Mouse (Mus musculus) stomach, postnatal 0 days (tissue): ENCODE results near the gene Mecom. TPM values are rescaled to one million over a fixed set of nuclear protein-coding genes. Genes with fewer than 3 reads are reported as not detected.
"Not testable (repeated sequence)": the region's sequence is repeated elsewhere in the genome, so short reads cannot be mapped to it uniquely, and the experiment has no call there.

Experiments
- ATAC-seq: fragments of 200-750 bp; cut with Nextera tagmentation; 2 replicates; pipeline ENCODE4 v1.8.0; 2017; ENCODE audit not compliant: low FRiP score, low TSS enrichment
- DNase-seq: peaks from one replicate; pipeline ENCODE4 v3.0.0-alpha.2; 2016; ENCODE audit warnings: low spot score
- H3K27ac ChIP-seq: fragments of 300-500 bp; sonication (generic); replicated peaks from 2 replicates; pipeline ENCODE4 v1.5.1; 2014; ENCODE audit warnings: mild to moderate bottlenecking, control low read depth
- H3K27me3 ChIP-seq: fragments of 300-500 bp; sonication (generic); 2 replicates; pipeline ENCODE4 v1.6.1; 2014; ENCODE audit warnings: low read length; ENCODE audit not compliant: control insufficient read depth, insufficient read depth
- H3K36me3 ChIP-seq: fragments of 300-500 bp; sonication (generic); 2 replicates; pipeline ENCODE4 v1.6.1; 2014; ENCODE audit warnings: low read length, mixed read lengths; ENCODE audit not compliant: control insufficient read depth, insufficient read depth
- H3K4me1 ChIP-seq: fragments of 300-500 bp; sonication (generic); replicated peaks from 2 replicates; pipeline ENCODE4 v1.6.1; 2014; ENCODE audit warnings: antibody characterized with exemption; ENCODE audit not compliant: control insufficient read depth, insufficient read depth
- H3K4me2 ChIP-seq: fragments of 300-500 bp; sonication (generic); replicated peaks from 2 replicates; pipeline ENCODE4 v1.6.1; 2014; ENCODE audit warnings: low read depth, mild to moderate bottlenecking, control low read depth, moderate library complexity
- H3K4me3 ChIP-seq: fragments of 300-500 bp; sonication (generic); 2 replicates; pipeline ENCODE4 v1.5.1; 2014; ENCODE audit warnings: low read depth, low read length, control low read depth
- H3K9ac ChIP-seq: fragments of 300-500 bp; sonication (generic); 2 replicates; pipeline ENCODE4 v1.6.1; 2014; ENCODE audit warnings: mild to moderate bottlenecking, low read length, control low read depth, mixed read lengths
- H3K9me3 ChIP-seq: fragments of 300-500 bp; sonication (generic); 2 replicates; pipeline ENCODE4 v1.6.1; 2016; ENCODE audit warnings: low read length; ENCODE audit not compliant: control insufficient read depth
- CTCF ChIP-seq: IDR thresholded peaks from 2 replicates; pipeline ENCODE4 v1.5.1; 2016; ENCODE audit warnings: antibody characterized with exemption, low read depth, mild to moderate bottlenecking, moderate library complexity
- EP300 ChIP-seq: optimal IDR thresholded peaks from 2 replicates; pipeline ENCODE3; 2016; ENCODE audit warnings: antibody characterized with exemption
- WGBS: fragments of 180-500 bp; shearing (Covaris S2); extraction: QIAGEN DNeasy Blood & Tissue Kit; methylation state at CpG from one replicate; pipeline ENCODE4 v1.1.7; 2014; 5-methylcytosine and 5-hydroxymethylcytosine counted together
- polyA plus RNA-seq: library from polyadenylated mRNA; unstranded; fragments of >200 nt; fragmentation: Nextera tagmentation; extraction: Ambion mirVana; gene quantifications from 2 replicates; pipeline ENCODE4 v1.2.1, GENCODE M21; 2015

Gene Mecom
- polyA plus RNA-seq, 1 experiment from 2014 or later, result 25.7 TPM

DNA sequence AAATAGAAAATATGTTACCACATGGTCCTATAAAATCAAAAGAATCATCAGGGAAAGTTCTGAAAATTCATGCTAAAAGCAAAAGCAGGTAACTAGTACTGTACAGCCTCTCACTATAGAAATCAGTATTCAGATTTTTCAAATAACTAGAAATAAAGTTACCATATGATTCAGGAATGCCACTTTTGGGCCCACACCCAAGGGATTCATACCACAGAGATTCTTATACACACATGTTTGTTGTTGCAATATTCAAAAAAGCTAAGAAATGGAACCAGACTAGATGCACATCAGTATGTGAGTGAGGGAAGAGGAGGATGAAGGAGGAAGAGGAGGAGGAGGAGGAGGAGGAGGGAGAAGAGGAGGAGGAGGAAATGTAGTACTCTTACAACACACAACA, 106.2 kb downstream of the Mecom start:
- Histone ChIP-seq H3K9me3 (no peaks in the 10 kb centered on the region), H3K27ac (no peak overlapping the region), H3K9ac (no peak overlapping the region), H3K4me2 (no peak overlapping the region), H3K36me3 (no peaks in the 10 kb centered on the region), H3K27me3 (no peaks in the 10 kb centered on the region), H3K4me1 (no peaks in the 10 kb centered on the region), H3K4me3 (no peak overlapping the region)
- no peak for DNase-seq
- no peak for TF ChIP-seq EP300
- no peak for TF ChIP-seq CTCF
- no peak for ATAC-seq

DNA sequence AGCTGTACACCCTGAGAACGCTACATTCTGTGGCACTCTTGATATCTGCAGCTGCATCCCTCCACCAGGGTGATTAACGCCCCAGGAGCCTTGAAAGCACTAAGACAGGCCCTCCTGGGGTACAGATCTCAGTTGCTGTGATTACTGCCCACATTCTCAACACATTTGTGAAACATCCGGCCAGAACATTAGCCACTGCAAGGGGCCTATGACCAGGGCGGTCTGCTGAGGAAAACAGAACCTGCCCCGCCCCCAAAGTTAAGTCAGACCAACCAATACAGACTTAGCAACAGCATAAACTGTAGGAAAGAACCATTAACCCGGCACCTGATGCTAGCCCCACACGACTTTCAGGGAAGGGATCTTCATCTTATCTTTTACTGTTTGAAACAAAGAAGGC, 109.8 kb downstream of the Mecom start:
- Histone ChIP-seq H3K4me1 (no peaks in the 10 kb centered on the region), H3K9ac (no peak overlapping the region), H3K36me3 (no peaks in the 10 kb centered on the region), H3K27me3 (no peaks in the 10 kb centered on the region), H3K27ac (no peak overlapping the region), H3K4me2 (no peak overlapping the region), H3K9me3 (no peaks in the 10 kb centered on the region), H3K4me3 (no peak overlapping the region)
- WGBS, result 50% methylated on average over 7 of the region's 7 CpGs
- DNase-seq (no peak), ATAC-seq (no peak)
- TF ChIP-seq EP300 (no peak), CTCF (no peak)

DNA sequence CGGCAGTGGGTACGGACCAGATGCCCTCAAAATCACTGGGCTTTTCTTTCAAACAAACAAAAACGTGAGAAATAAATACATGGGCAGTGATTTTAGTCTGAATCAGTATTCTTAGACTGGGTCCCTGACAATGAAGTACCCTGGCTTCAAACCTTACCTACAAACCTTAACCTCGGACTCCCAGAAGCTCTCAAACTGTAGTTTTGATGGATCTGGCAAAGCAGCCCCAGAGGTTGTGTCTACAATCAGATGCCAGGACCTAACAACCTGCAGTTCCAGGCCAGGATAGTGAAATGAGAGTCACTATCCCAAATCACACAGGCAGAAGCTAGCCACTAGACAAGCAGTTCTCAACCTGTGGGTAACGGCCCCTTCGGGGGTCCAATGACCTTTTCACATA, 111.2 kb downstream of the Mecom start:
- no peaks in the 10 kb centered on the region for H3K27me3 ChIP-seq
- DNase-seq (no peak), ATAC-seq (no peak)
- TF ChIP-seq CTCF, result no peak
- TF ChIP-seq EP300, result no peak
- no peak overlapping the region for H3K4me2 ChIP-seq
- no peak overlapping the region for H3K4me3 ChIP-seq
- no peak overlapping the region for H3K27ac ChIP-seq
- WGBS, result 86% methylated on average over 6 of the region's 6 CpGs
- no peaks in the 10 kb centered on the region for H3K36me3 ChIP-seq
- no peaks in the 10 kb centered on the region for H3K4me1 ChIP-seq
- no peaks in the 10 kb centered on the region for H3K9me3 ChIP-seq
- H3K9ac ChIP-seq, result no peak overlapping the region

DNA sequence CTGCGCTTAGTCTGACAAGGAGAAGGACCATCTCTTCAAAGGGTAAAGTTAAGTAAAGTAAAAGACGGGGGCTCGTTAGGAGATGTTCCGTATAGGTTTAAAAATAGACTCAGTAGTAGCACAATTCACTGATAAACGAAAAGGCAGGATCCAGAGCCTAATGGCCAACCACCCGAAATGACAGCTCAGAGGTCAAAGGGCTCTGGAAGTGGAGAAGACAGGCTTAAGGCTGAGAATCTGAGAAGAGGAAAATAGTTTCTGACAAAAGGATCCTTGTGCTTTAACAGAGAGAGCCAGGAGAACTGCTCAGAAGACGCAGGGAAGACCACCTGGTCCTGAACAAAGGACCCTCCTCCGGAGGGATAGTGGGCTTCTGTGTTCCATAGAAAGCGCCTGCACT, 111.7 kb downstream of the Mecom start:
- TF ChIP-seq EP300 (no peak), CTCF (no peak)
- Histone ChIP-seq H3K4me2 (no peak overlapping the region), H3K27ac (no peak overlapping the region), H3K36me3 (no peaks in the 10 kb centered on the region), H3K4me3 (no peak overlapping the region), H3K9me3 (no peaks in the 10 kb centered on the region), H3K27me3 (no peaks in the 10 kb centered on the region), H3K9ac (no peak overlapping the region), H3K4me1 (no peaks in the 10 kb centered on the region)
- ATAC-seq (no peak), DNase-seq (no peak)
- WGBS, result 71% methylated on average over 9 of the region's 9 CpGs

DNA sequence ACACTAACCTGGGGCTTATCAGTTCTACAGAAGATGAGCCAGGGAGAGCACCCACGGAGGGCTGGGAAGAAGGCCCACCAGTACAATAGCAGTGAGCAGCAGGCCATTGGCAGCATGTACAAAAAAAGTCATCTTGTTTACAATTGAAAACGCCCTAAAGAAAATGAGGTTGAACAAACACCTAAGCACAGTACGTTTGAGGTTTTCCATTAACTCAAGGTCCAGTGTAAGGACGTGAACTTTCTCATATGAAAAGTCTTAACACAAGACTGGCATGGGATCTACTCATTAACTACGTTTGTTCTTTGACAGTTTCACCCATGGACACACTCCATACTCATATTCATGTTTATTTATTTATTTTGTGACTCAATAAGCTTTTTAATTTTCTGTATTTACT, 118.9 kb downstream of the Mecom start:
- Histone ChIP-seq H3K4me3 (no peak overlapping the region), H3K27ac (no peak overlapping the region), H3K27me3 (no peaks in the 10 kb centered on the region), H3K36me3 (no peaks in the 10 kb centered on the region), H3K9me3 (no peaks in the 10 kb centered on the region), H3K9ac (no peak overlapping the region), H3K4me1 (no peaks in the 10 kb centered on the region), H3K4me2 (no peak overlapping the region)
- TF ChIP-seq CTCF (no peak), EP300 (no peak)
- ATAC-seq (peak; percentile 59; the same call in 1 of the 2 replicates), DNase-seq (no peak)
- WGBS, result 54% methylated on average over 5 of the region's 5 CpGs

DNA sequence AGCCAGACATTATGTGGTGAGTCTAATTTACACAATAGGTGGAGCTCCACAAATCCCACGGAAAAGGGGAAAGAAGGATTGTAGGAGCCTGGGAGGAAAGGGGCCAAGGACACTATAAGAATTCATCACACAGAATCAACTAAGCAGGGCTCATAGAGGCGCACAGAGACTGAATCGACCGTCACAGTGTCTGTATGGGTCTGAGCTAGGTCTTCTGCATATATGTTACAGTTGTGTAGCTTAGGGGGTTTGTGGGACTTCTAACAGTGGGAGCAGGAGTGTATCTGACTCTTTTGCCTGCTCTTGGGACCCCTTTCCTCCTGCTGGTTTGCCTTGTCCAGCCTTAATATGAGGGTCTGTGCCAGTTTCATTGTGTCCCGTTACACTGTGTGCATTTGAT, 123.8 kb downstream of the Mecom start:
- H3K27me3 ChIP-seq, result no peaks in the 10 kb centered on the region
- no peak overlapping the region for H3K9ac ChIP-seq
- H3K9me3 ChIP-seq, result no peaks in the 10 kb centered on the region
- no peak for ATAC-seq
- no peak overlapping the region for H3K27ac ChIP-seq
- no peak for DNase-seq
- TF ChIP-seq EP300 (no peak), CTCF (no peak)
- H3K4me2 ChIP-seq, result no peak overlapping the region
- no peaks in the 10 kb centered on the region; the same call in 1 of the 2 replicates for H3K4me1 ChIP-seq
- 79% methylated on average over 5 of the region's 5 CpGs for WGBS
- no peak overlapping the region for H3K4me3 ChIP-seq
- no peaks in the 10 kb centered on the region for H3K36me3 ChIP-seq

DNA sequence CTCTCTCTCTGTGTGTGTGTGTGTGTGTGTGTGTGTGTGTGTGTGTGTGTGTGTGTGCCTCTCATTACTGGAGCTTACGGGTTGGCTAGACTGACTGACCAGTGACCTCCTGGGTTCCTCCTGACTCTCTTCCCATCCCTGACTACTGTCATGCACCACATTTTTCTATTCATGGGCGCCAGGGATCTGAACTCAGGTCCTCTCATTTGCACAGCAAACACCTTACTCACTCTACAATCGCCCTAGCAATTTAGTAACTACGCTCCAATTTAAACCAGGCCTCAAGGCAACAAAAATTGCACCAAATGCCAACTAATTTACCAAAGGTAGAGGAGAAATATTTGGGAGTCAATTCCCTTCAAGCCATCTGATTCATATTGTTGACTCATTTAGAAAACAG, 125.9 kb downstream of the Mecom start:
- 95% methylated on average over 4 of the region's 4 CpGs for WGBS
- not testable (repeated sequence) for H3K9me3 ChIP-seq, H3K27ac ChIP-seq, H3K4me2 ChIP-seq, H3K9ac ChIP-seq, H3K4me1 ChIP-seq, H3K27me3 ChIP-seq, ATAC-seq, H3K4me3 ChIP-seq, H3K36me3 ChIP-seq, DNase-seq
